ENCODE assay signal across 8 mouse cellular contexts in the genomic region with DNA sequence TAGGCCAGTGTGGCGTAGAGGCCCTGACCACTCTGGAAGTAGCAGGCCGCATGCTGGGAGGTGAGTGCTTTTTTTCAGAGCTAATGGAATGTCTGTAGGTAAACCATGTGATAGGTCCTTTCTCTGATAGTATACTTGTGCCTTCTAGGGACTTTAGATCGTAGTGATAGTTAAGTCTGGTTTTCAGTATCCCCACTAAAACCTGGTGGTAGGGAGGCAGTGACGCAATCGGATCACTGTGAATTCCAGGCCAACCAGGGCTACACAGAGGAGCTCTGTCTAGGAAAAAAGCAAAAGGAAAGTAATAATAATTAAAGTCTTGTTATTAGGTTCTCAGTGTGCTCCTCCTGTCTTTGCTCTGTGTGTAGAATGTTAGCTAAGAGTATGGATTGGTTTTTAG. TPM values are rescaled to one million over a fixed set of nuclear protein-coding genes. Genes with fewer than 3 reads are reported as not detected.
A peak's percentile ranks its signal among the peaks of the same experiment; 100 is the strongest.
DNase-seq lines count a peak whose midpoint lies in the region; ATAC-seq and TF ChIP-seq lines count a peak whose summit lies in the region.

No protein-coding gene starts in this region.

- no peak for ATAC-seq in heart, embryonic 15.5 days (replicated peaks; ENCODE audit: insufficient number of reproducible peaks, insufficient read depth, low FRiP score, low read depth)
- ATAC-seq in midbrain, embryonic 11.5 days (ENCODE audit: low FRiP score) = no peak
- no peak for ATAC-seq in erythroid progenitor cell, adult 5-6 weeks (replicated peaks; ENCODE audit: low FRiP score, poor library complexity, severe bottlenecking)

- TF ChIP-seq EP300 in MEL (IDR thresholded peaks at IDR 0.05; ENCODE audit: low read depth in 1 of 2, low read length in 2 of 2) = no peak

- TF ChIP-seq CTCF in MEL (IDR thresholded peaks at IDR 0.05 in 2 of 3, conservative IDR thresholded peaks at IDR 0.05 in 1 of 3; ENCODE audit: control insufficient read depth in 1 of 3, insufficient read depth in 1 of 3, low read depth in 2 of 3, low read length in 3 of 3, poor library complexity in 1 of 3, severe bottlenecking in 1 of 3) = no peak

- no peak for TF ChIP-seq RAD21 in MEL (IDR thresholded peaks at IDR 0.05; ENCODE audit: low read depth, low read length)

- H3K79me2 ChIP-seq in MEL (ENCODE audit: control insufficient read depth, insufficient read depth, low read length, poor library complexity) = peaks cover 49% of the 10 kb centered on the region

- WGBS in heart, embryonic 15.5 days = 28% methylated on average over 5 of the region's 5 CpGs
- WGBS in hindbrain, embryonic 10.5 days = 37% methylated on average over 5 of the region's 5 CpGs
- WGBS in midbrain, embryonic 11.5 days = 43% methylated on average over 5 of the region's 5 CpGs

- H3K27ac ChIP-seq in heart, embryonic 15.5 days = peak overlapping the region; percentile 83
- peak overlapping the region; percentile 67 for H3K27ac ChIP-seq in MEL (ENCODE audit: control insufficient read depth, low read depth, low read length)
- H3K27ac ChIP-seq in hindbrain, embryonic 10.5 days = peak overlapping the region; percentile 93
- no peak overlapping the region; the same call in 1 of the 2 replicates for H3K27ac ChIP-seq in midbrain, embryonic 11.5 days (ENCODE audit: low read depth, low read length)

- DNase-seq in heart, postnatal 4 days = no peak
- peak; percentile 39 for DNase-seq in MEL (ENCODE audit: low read depth, low spot score)
- DNase-seq in hindbrain, embryonic 10.5 days (ENCODE audit: low spot score) = no peak
- no peak for DNase-seq in midbrain, embryonic 11.5 days (ENCODE audit: low spot score, missing footprints)
- no peak for DNase-seq in adrenal gland, postnatal 10 days
- no peak for DNase-seq in natural killer cell, adult 2 months (ENCODE audit: low spot score in 2 of 2)

- H3K27me3 ChIP-seq in heart, embryonic 15.5 days = no peaks in the 10 kb centered on the region
- no peaks in the 10 kb centered on the region for H3K27me3 ChIP-seq in MEL (ENCODE audit: control insufficient read depth in 1 of 2, insufficient read depth in 2 of 2, low read length in 2 of 2)
- H3K27me3 ChIP-seq in hindbrain, embryonic 10.5 days (ENCODE audit: insufficient read depth, poor library complexity, severe bottlenecking) = no peaks in the 10 kb centered on the region
- no peaks in the 10 kb centered on the region for H3K27me3 ChIP-seq in midbrain, embryonic 11.5 days (ENCODE audit: control insufficient read depth, insufficient read depth, low read length)

- peaks cover 35% of the 10 kb centered on the region for H3K4me1 ChIP-seq in heart, embryonic 15.5 days (replicated peaks)
- H3K4me1 ChIP-seq in MEL (ENCODE audit: control insufficient read depth in 1 of 2, insufficient read depth in 2 of 2, low read length in 2 of 2) = peaks cover 0 to 16% of the 10 kb centered on the region in 2 experiments; a peak in 1 of 4 replicates
- peaks cover 43% of the 10 kb centered on the region for H3K4me1 ChIP-seq in hindbrain, embryonic 10.5 days (replicated peaks)
- peaks cover 29% of the 10 kb centered on the region for H3K4me1 ChIP-seq in midbrain, embryonic 11.5 days (ENCODE audit: control insufficient read depth, insufficient read depth, low read length)

- H3K4me3 ChIP-seq in heart, embryonic 15.5 days = peak overlapping the region; percentile 94
- peak overlapping the region; percentile 81 to 85 for H3K4me3 ChIP-seq in MEL (ENCODE audit: control insufficient read depth in 1 of 2, insufficient read depth in 1 of 2, low read depth in 2 of 2, low read length in 2 of 2)
- H3K4me3 ChIP-seq in hindbrain, embryonic 10.5 days = peak overlapping the region; percentile 72
- peak overlapping the region; percentile 84 for H3K4me3 ChIP-seq in midbrain, embryonic 11.5 days (ENCODE audit: low read depth, low read length)

- no peaks in the 10 kb centered on the region for H3K9me3 ChIP-seq in heart, embryonic 15.5 days (replicated peaks)
- H3K9me3 ChIP-seq in MEL (replicated peaks; ENCODE audit: insufficient read depth, low read length) = no peaks in the 10 kb centered on the region
- no peaks in the 10 kb centered on the region for H3K9me3 ChIP-seq in hindbrain, embryonic 10.5 days
- no peaks in the 10 kb centered on the region for H3K9me3 ChIP-seq in midbrain, embryonic 11.5 days (ENCODE audit: control insufficient read depth, low read length)

- H3K36me3 ChIP-seq in heart, embryonic 15.5 days = peaks cover 34% of the 10 kb centered on the region
- peaks cover 4 to 23% of the 10 kb centered on the region in 2 experiments; a peak in 3 of 4 replicates for H3K36me3 ChIP-seq in MEL (ENCODE audit: control insufficient read depth in 1 of 2, insufficient read depth in 2 of 2, low read length in 2 of 2)
- H3K36me3 ChIP-seq in hindbrain, embryonic 10.5 days = peaks cover 59% of the 10 kb centered on the region
- peaks cover 9% of the 10 kb centered on the region for H3K36me3 ChIP-seq in midbrain, embryonic 11.5 days (ENCODE audit: control insufficient read depth, insufficient read depth, low read length)

- H3K4me2 ChIP-seq in heart, embryonic 15.5 days = peak overlapping the region; percentile 79
- peak overlapping the region; percentile 69 for H3K4me2 ChIP-seq in midbrain, embryonic 11.5 days

- peak overlapping the region; percentile 92 for H3K9ac ChIP-seq in heart, embryonic 15.5 days
- peak overlapping the region; percentile 95 for H3K9ac ChIP-seq in MEL (ENCODE audit: control insufficient read depth, low read depth, low read length, poor library complexity, severe bottlenecking)
- H3K9ac ChIP-seq in midbrain, embryonic 11.5 days (ENCODE audit: low read length) = peak overlapping the region; percentile 94

- no peak for TF ChIP-seq POLR2A in MEL (IDR thresholded peaks at IDR 0.05; ENCODE audit: control insufficient read depth in 1 of 2, insufficient read depth in 1 of 2, low read depth in 1 of 2, low read length in 2 of 2, poor library complexity in 1 of 2)

RNA-seq across cellular contexts. Expression of gene Fau, which starts 0.9 kb away (rescaled TPM):
- 434 and 453 TPM in 2 replicates for polyA plus RNA-seq in heart, embryonic 15.5 days (2015; fragmentation: Nextera tagmentation; extraction: Ambion mirVana)
- total RNA-seq in heart, postnatal 4 days (2021) = 100 to 1,000 TPM; 802 to 870 TPM
- 2,020 and 2,413 TPM in 2 replicates for total RNA-seq in MEL (2012; rRNA removed)
- 1,000 to 10,000 TPM in 1 of 2 experiments, not detected in 1; 2,967 TPM for polyA plus RNA-seq in MEL (2012; ENCODE audit: insufficient read depth in 1 of 2, insufficient read length in 2 of 2, low read depth in 1 of 2, low replicate concordance in 2 of 2, missing spikeins in 1 of 2)
- polyA plus RNA-seq in hindbrain, embryonic 10.5 days (2016; fragmentation: Nextera tagmentation; extraction: Ambion mirVana) = 764 and 815 TPM in 2 replicates
- 717 and 781 TPM in 2 replicates for polyA plus RNA-seq in midbrain, embryonic 11.5 days (2014; fragmentation: Nextera tagmentation; extraction: Ambion mirVana)
- 666 and 864 TPM in 2 replicates for total RNA-seq in erythroid progenitor cell, adult 5-6 weeks (2015; ENCODE audit: low replicate concordance)
- 450 and 703 TPM in 2 replicates for total RNA-seq in erythroid progenitor cell, adult 5-6 weeks (2017; ENCODE audit: low replicate concordance)
- 1,000 to 10,000 TPM; 1,154 to 1,182 TPM for total RNA-seq in adrenal gland, postnatal 10 days (2021)

RNA-seq across cellular contexts. Expression of gene Mrpl49, which starts 0.9 kb away (rescaled TPM):
- polyA plus RNA-seq in heart, embryonic 15.5 days (2015; fragmentation: Nextera tagmentation; extraction: Ambion mirVana) = 54.5 and 55.3 TPM in 2 replicates
- total RNA-seq in heart, postnatal 4 days (2021) = 10 to 100 TPM; 37.8 to 41.7 TPM
- total RNA-seq in MEL (2012; rRNA removed) = 65.1 and 81.6 TPM in 2 replicates
- polyA plus RNA-seq in MEL (2012; ENCODE audit: insufficient read depth in 1 of 2, insufficient read length in 2 of 2, low read depth in 1 of 2, low replicate concordance in 2 of 2, missing spikeins in 1 of 2) = 10 to 100 TPM in 1 of 2 experiments, not detected in 1; 98.7 TPM
- 77.8 and 81.7 TPM in 2 replicates for polyA plus RNA-seq in hindbrain, embryonic 10.5 days (2016; fragmentation: Nextera tagmentation; extraction: Ambion mirVana)
- 88.0 and 92.5 TPM in 2 replicates for polyA plus RNA-seq in midbrain, embryonic 11.5 days (2014; fragmentation: Nextera tagmentation; extraction: Ambion mirVana)
- total RNA-seq in erythroid progenitor cell, adult 5-6 weeks (2015; ENCODE audit: low replicate concordance) = 27.2 and 31.4 TPM in 2 replicates
- total RNA-seq in erythroid progenitor cell, adult 5-6 weeks (2017; ENCODE audit: low replicate concordance) = 13.0 and 40.8 TPM in 2 replicates
- total RNA-seq in adrenal gland, postnatal 10 days (2021) = 10 to 100 TPM; 58.2 to 59.4 TPM

RNA-seq across cellular contexts. Expression of gene Znhit2, which starts 2.5 kb away (rescaled TPM):
- 19.3 and 25.6 TPM in 2 replicates for polyA plus RNA-seq in heart, embryonic 15.5 days (2015; fragmentation: Nextera tagmentation; extraction: Ambion mirVana)
- 10 to 100 TPM; 16.2 to 16.7 TPM for total RNA-seq in heart, postnatal 4 days (2021)
- 26.3 and 37.3 TPM in 2 replicates for total RNA-seq in MEL (2012; rRNA removed)
- 10 to 100 TPM in 1 of 2 experiments, not detected in 1; 27.0 TPM for polyA plus RNA-seq in MEL (2012; ENCODE audit: insufficient read depth in 1 of 2, insufficient read length in 2 of 2, low read depth in 1 of 2, low replicate concordance in 2 of 2, missing spikeins in 1 of 2)
- polyA plus RNA-seq in hindbrain, embryonic 10.5 days (2016; fragmentation: Nextera tagmentation; extraction: Ambion mirVana) = 38.3 and 41.9 TPM in 2 replicates
- 39.5 and 40.0 TPM in 2 replicates for polyA plus RNA-seq in midbrain, embryonic 11.5 days (2014; fragmentation: Nextera tagmentation; extraction: Ambion mirVana)
- 5.9 and 7.2 TPM in 2 replicates for total RNA-seq in erythroid progenitor cell, adult 5-6 weeks (2015; ENCODE audit: low replicate concordance)
- total RNA-seq in erythroid progenitor cell, adult 5-6 weeks (2017; ENCODE audit: low replicate concordance) = 3.0 and 5.7 TPM in 2 replicates
- 10 to 100 TPM; 21.6 to 26.1 TPM for total RNA-seq in adrenal gland, postnatal 10 days (2021)

RNA-seq across cellular contexts. Expression of gene Tm7sf2, which starts 9.7 kb away (rescaled TPM):
- polyA plus RNA-seq in heart, embryonic 15.5 days (2015; fragmentation: Nextera tagmentation; extraction: Ambion mirVana) = 5.4 and 11.3 TPM in 2 replicates
- 1 to 10 TPM; 5.0 to 5.9 TPM for total RNA-seq in heart, postnatal 4 days (2021)
- total RNA-seq in MEL (2012; rRNA removed) = 7.6 and 8.0 TPM in 2 replicates
- polyA plus RNA-seq in MEL (2012; ENCODE audit: insufficient read depth in 1 of 2, insufficient read length in 2 of 2, low read depth in 1 of 2, low replicate concordance in 2 of 2, missing spikeins in 1 of 2) = 10 to 100 TPM in 1 of 2 experiments, not detected in 1; 13.1 TPM
- polyA plus RNA-seq in hindbrain, embryonic 10.5 days (2016; fragmentation: Nextera tagmentation; extraction: Ambion mirVana) = 37.2 and 41.3 TPM in 2 replicates
- polyA plus RNA-seq in midbrain, embryonic 11.5 days (2014; fragmentation: Nextera tagmentation; extraction: Ambion mirVana) = 35.7 and 39.6 TPM in 2 replicates
- total RNA-seq in erythroid progenitor cell, adult 5-6 weeks (2015; ENCODE audit: low replicate concordance) = 14.1 TPM in 1 of 2 replicates, not detected in the other
- 1.9 TPM in 1 of 2 replicates, not detected in the other for total RNA-seq in erythroid progenitor cell, adult 5-6 weeks (2017; ENCODE audit: low replicate concordance)
- total RNA-seq in adrenal gland, postnatal 10 days (2021) = 10 to 100 TPM; 14.3 to 15.9 TPM

RNA-seq across cellular contexts. Expression of gene Syvn1, which starts 12.1 kb away (rescaled TPM):
- polyA plus RNA-seq in heart, embryonic 15.5 days (2015; fragmentation: Nextera tagmentation; extraction: Ambion mirVana) = 14.5 and 19.2 TPM in 2 replicates
- total RNA-seq in heart, postnatal 4 days (2021) = 10 to 100 TPM; 16.2 to 16.4 TPM
- total RNA-seq in MEL (2012; rRNA removed) = 12.5 and 14.3 TPM in 2 replicates
- polyA plus RNA-seq in MEL (2012; ENCODE audit: insufficient read depth in 1 of 2, insufficient read length in 2 of 2, low read depth in 1 of 2, low replicate concordance in 2 of 2, missing spikeins in 1 of 2) = 10 to 100 TPM in 1 of 2 experiments, not detected in 1; 55.0 TPM
- 37.0 and 39.2 TPM in 2 replicates for polyA plus RNA-seq in hindbrain, embryonic 10.5 days (2016; fragmentation: Nextera tagmentation; extraction: Ambion mirVana)
- 18.6 and 23.1 TPM in 2 replicates for polyA plus RNA-seq in midbrain, embryonic 11.5 days (2014; fragmentation: Nextera tagmentation; extraction: Ambion mirVana)
- 29.3 and 45.8 TPM in 2 replicates for total RNA-seq in erythroid progenitor cell, adult 5-6 weeks (2015; ENCODE audit: low replicate concordance)
- total RNA-seq in erythroid progenitor cell, adult 5-6 weeks (2017; ENCODE audit: low replicate concordance) = 16.8 and 20.8 TPM in 2 replicates
- 10 to 100 TPM; 40.5 to 43.7 TPM for total RNA-seq in adrenal gland, postnatal 10 days (2021)
